Comparison of ENCODE assay signal across 24 mouse cellular contexts in genomic region chr2:147363401-147364130, GRCm38 (mm10). TPM values are rescaled to one million over a fixed set of nuclear protein-coding genes. Genes with fewer than 3 reads are reported as not detected.
DNase-seq lines count a peak whose midpoint lies in the region; ATAC-seq lines count a peak whose summit lies in the region.
"Had no signal": no experiment of that assay in that cellular context is flagged by ENCODE, and none has a peak within 500 bp of the region (broad histone marks: within the 10 kb centered on the region; RNA-seq: fewer than 3 reads in every experiment).

No protein-coding gene starts in this region.

- no peak overlapping the region for H3K27ac ChIP-seq in hindbrain, embryonic 11.5 days (ENCODE audit: low read depth, low read length)
- no peak overlapping the region for H3K27ac ChIP-seq in hindbrain, embryonic 12.5 days
- H3K27ac ChIP-seq in limb, embryonic 11.5 days (replicated peaks; ENCODE audit: low read depth, low read length): no peak overlapping the region
- H3K27ac ChIP-seq: forebrain, embryonic 13.5 days; kidney, postnatal 0 days; limb, embryonic 13.5 days; lung, embryonic 15.5 days; midbrain, embryonic 12.5 days had no signal

- peak; percentile 43 for DNase-seq in hindbrain, embryonic 11.5 days (ENCODE audit: low spot score)
- DNase-seq in ES-CJ7 (ENCODE audit: low read depth, low spot score) (peak; percentile 46), R1 (ENCODE audit: low read depth, low spot score) (peak; percentile 26)
- DNase-seq in limb, embryonic 11.5 days (ENCODE audit: low spot score): peak; percentile 24
- DNase-seq in spleen, postnatal 36 days (ENCODE audit: low spot score in 2 of 2): no peak
- DNase-seq: adrenal gland, postnatal 25 days; B cell, adult 2 months; cerebellum, adult 11-12 months; cerebellum, adult 9-11 months; gastrocnemius, postnatal 14 days; kidney, adult 8-10 months; layer of hippocampus, postnatal 36 days had no signal

- H3K4me2 ChIP-seq in hindbrain, embryonic 11.5 days (replicated peaks; ENCODE audit: low read depth, low read length): no peak overlapping the region
- no peak overlapping the region for H3K4me2 ChIP-seq in hindbrain, embryonic 12.5 days (replicated peaks)
- H3K4me2 ChIP-seq in limb, embryonic 11.5 days (ENCODE audit: low read depth, severe bottlenecking): no peak overlapping the region
- H3K4me2 ChIP-seq: forebrain, embryonic 13.5 days; heart, embryonic 12.5 days; limb, embryonic 13.5 days; liver, embryonic 11.5 days; lung, embryonic 15.5 days; midbrain, embryonic 12.5 days had no signal

- H3K36me3 ChIP-seq in hindbrain, embryonic 11.5 days (ENCODE audit: control insufficient read depth, insufficient read depth, low read length): no peaks in the 10 kb centered on the region
- no peaks in the 10 kb centered on the region for H3K36me3 ChIP-seq in hindbrain, embryonic 12.5 days
- no peaks in the 10 kb centered on the region for H3K36me3 ChIP-seq in limb, embryonic 11.5 days (ENCODE audit: control insufficient read depth, insufficient read depth, low read length)
- H3K36me3 ChIP-seq: heart, embryonic 12.5 days; limb, embryonic 13.5 days; lung, embryonic 15.5 days; midbrain, embryonic 12.5 days had no signal

- ATAC-seq in hindbrain, embryonic 11.5 days (ENCODE audit: low FRiP score): no peak
- ATAC-seq in hindbrain, embryonic 12.5 days (ENCODE audit: low FRiP score): no peak
- no peak for ATAC-seq in limb, embryonic 11.5 days (ENCODE audit: insufficient number of reproducible peaks, low FRiP score, low TSS enrichment, low read depth)
- ATAC-seq: forebrain, embryonic 13.5 days; intestine, embryonic 16.5 days had no signal

- peaks cover 99% of the 10 kb centered on the region for H3K27me3 ChIP-seq in hindbrain, embryonic 11.5 days (ENCODE audit: control insufficient read depth, insufficient read depth, low read length)
- peaks cover 100% of the 10 kb centered on the region for H3K27me3 ChIP-seq in hindbrain, embryonic 12.5 days
- H3K27me3 ChIP-seq in limb, embryonic 11.5 days (ENCODE audit: control insufficient read depth, insufficient read depth, low read length): peaks cover 97% of the 10 kb centered on the region

- no peak overlapping the region for H3K9ac ChIP-seq in hindbrain, embryonic 11.5 days (ENCODE audit: low read depth, low read length)
- no peak overlapping the region for H3K9ac ChIP-seq in hindbrain, embryonic 12.5 days
- no peak overlapping the region for H3K9ac ChIP-seq in limb, embryonic 11.5 days (ENCODE audit: low read length)
- H3K9ac ChIP-seq: forebrain, embryonic 13.5 days; heart, embryonic 12.5 days; limb, embryonic 13.5 days; lung, embryonic 15.5 days; midbrain, embryonic 12.5 days had no signal

- no peaks in the 10 kb centered on the region for H3K9me3 ChIP-seq in hindbrain, embryonic 11.5 days (ENCODE audit: control insufficient read depth, low read length)
- H3K9me3 ChIP-seq in hindbrain, embryonic 12.5 days (replicated peaks): no peaks in the 10 kb centered on the region
- H3K9me3 ChIP-seq in limb, embryonic 11.5 days (ENCODE audit: control insufficient read depth, low read length): no peaks in the 10 kb centered on the region
- H3K9me3 ChIP-seq: forebrain, embryonic 13.5 days; heart, embryonic 12.5 days; limb, embryonic 13.5 days; lung, embryonic 15.5 days; midbrain, embryonic 12.5 days had no signal

- 4% methylated on average over 6 of the region's 6 CpGs for WGBS in hindbrain, embryonic 11.5 days
- 5% methylated on average over 6 of the region's 6 CpGs for WGBS in hindbrain, embryonic 12.5 days
- WGBS in limb, embryonic 11.5 days: 3% methylated on average over 6 of the region's 6 CpGs

- no peak overlapping the region for H3K4me3 ChIP-seq in hindbrain, embryonic 11.5 days (ENCODE audit: low read depth, low read length)
- H3K4me3 ChIP-seq in hindbrain, embryonic 12.5 days: no peak overlapping the region
- H3K4me3 ChIP-seq in limb, embryonic 11.5 days (ENCODE audit: low read depth, low read length): no peak overlapping the region
- H3K4me3 ChIP-seq: forebrain, embryonic 13.5 days; heart, embryonic 12.5 days; lung, embryonic 15.5 days; midbrain, embryonic 12.5 days had no signal

- 0 out of 2 replicates have a peak, but pooled peaks cover 3% of the 10 kb centered on the region for H3K4me1 ChIP-seq in hindbrain, embryonic 11.5 days (replicated peaks; ENCODE audit: control insufficient read depth, insufficient read depth, low read length)
- H3K4me1 ChIP-seq in hindbrain, embryonic 12.5 days: peaks cover 6% of the 10 kb centered on the region
- peaks cover 5% of the 10 kb centered on the region; the same call in 1 of the 2 replicates for H3K4me1 ChIP-seq in limb, embryonic 11.5 days (ENCODE audit: control insufficient read depth, insufficient read depth, low read length)

RNA-seq across cellular contexts. Expression of gene Pax1, which starts 1.8 kb away (rescaled TPM):
- 1.9 and 2.5 TPM in 2 replicates for polyA plus RNA-seq in hindbrain, embryonic 11.5 days (2014; fragmentation: Nextera tagmentation; extraction: Ambion mirVana)
- polyA plus RNA-seq in hindbrain, embryonic 12.5 days (2016; fragmentation: Nextera tagmentation; extraction: Ambion mirVana): 4.7 and 7.3 TPM in 2 replicates
- 7.4 and 7.6 TPM in 2 replicates for polyA plus RNA-seq in limb, embryonic 11.5 days (2014; fragmentation: Nextera tagmentation; extraction: Ambion mirVana)
- polyA plus RNA-seq: forebrain, embryonic 13.5 days; heart, embryonic 12.5 days; heart, postnatal 0 days; intestine, embryonic 16.5 days; kidney, postnatal 0 days; liver, embryonic 16.5 days; stomach, embryonic 14.5 days had no signal

Comparison
In these comparisons a context has a peak if more than half of its experiments do, and no peak if none do; other contexts are left out.
1. DNase-seq: peak in hindbrain, embryonic 11.5 days (single experiment), ES-CJ7 (single experiment), R1 (single experiment) and limb, embryonic 11.5 days (single experiment); none in spleen, postnatal 36 days (0 of 2).